Mouse (Mus musculus): ENCODE results near the gene Gpx6.

Gpx6 gene

DNA sequence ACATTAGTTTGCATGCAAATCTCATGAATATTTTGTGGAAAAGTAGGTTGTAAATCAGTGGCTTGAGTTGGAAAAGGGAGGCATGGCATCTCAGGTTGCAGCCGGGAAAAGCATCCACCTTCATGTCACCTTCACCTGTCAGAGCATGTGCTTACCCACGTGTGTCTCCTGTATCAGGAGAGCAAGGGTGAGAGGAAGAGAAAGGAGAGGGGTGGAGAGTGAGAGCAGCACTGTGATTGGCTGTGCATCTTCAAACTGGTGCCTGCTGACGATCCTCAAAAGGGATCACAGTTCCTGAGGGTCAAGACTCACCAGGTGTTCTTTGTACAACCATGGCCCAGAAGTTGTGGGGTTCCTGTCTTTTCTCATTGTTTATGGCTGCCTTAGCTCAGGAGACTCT lies at the start of gene Gpx6:
Gene Gpx6 (plus strand): TSS at position 200 of the 400 bp plus-strand sequence.
- no peak for DNase-seq (ENCODE audit: low read depth, low spot score)

GRCm38 (mm10) chr13:21262787-21263461 lies 49.0 kb upstream of the Gpx6 start:
- no peak for DNase-seq (ENCODE audit: low read depth, low spot score)

DNA sequence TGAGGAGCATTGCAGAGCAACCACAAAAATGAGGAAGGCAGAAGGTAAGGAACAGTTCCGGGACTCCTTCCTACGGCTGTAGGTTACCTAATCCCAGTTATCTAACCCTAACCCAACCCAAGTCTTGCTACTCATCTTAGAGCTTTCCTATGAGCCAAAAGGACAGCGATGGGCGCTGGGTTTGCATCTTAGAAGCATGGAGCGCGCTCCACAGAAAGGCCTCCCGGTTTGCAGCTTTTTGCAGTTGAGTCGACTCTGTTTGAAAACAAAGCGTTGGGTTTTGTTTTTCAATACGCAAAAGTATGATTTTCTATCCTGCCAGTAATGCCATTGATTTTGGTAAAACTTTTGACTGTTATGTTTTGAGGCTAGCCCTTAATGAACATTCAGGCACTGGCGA lies 48.0 kb upstream of the Gpx6 start:
- no peak for DNase-seq (ENCODE audit: low read depth, low spot score)

GRCm38 (mm10) chr13:21264366-21264765 lies 47.6 kb upstream of the Gpx6 start:
- DNase-seq (ENCODE audit: low read depth, low spot score) = no peak

- DNase-seq (ENCODE audit: low read depth, low spot score) = no peak
Measured at GRCm38 (mm10) chr13:21265736-21266135, 46.2 kb upstream of the Gpx6 start.

DNA sequence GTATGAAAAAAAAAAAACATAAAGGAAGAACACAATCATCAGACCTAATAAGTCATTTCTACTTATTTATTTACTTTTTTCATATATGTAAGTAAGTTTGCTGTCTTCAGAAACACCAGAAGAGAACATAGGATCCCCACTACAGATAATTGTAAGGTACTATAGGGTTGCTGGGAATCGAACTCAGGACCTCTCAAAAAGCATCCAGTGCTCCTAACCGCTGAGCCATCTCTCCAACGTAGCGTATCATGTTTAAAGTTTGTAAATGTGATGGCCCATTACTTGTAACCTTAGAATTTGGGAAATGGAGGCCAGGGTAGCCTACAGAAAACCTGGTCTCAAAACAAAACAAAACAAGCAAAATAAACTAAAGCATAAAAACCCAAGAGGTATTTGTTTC lies 44.4 kb upstream of the Gpx6 start:
- DNase-seq (ENCODE audit: low read depth, low spot score) = no peak

- DNase-seq (ENCODE audit: low read depth, low spot score) = no peak
Measured at GRCm38 (mm10) chr13:21268262-21268661, 43.7 kb upstream of the Gpx6 start.

DNA sequence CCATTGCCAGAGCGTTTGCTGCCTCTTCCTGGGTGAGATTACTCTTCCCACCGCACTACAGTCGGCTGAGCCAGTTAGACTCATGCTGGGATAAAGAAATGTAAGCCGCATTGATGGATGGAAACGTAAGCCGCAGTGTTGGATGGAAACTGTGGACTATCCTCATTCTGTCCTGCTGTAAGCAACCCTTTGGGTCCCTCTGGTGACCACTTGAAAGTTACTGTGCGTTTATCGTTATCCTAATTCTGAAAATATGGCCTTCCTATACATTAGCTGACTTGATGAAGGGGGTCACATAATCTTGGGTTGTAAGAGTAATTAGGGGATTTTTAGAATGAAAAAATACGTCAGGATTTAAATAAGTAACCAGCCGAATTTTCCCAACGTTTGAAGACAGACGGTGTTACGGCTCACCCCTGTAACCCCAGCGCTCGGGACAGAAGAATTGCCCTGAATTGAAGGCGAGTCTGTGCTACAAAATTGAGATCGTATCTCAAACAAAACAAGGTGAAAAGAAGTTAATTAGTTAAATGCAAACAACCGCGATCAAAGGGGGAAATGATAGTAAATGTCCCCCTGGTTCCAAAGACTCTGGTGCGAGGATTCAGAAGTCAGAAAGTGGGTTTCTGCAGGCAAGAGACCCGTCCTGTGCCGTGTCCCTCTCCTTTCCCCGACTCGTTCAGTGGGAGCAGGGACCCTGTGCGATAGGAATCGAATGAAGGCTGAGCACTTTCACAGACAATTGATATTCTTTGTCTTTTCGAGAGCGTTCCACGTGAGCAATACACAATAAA lies 36.7 kb upstream of the Gpx6 start:
- peak; percentile 70 for DNase-seq (ENCODE audit: low read depth, low spot score)

DNA sequence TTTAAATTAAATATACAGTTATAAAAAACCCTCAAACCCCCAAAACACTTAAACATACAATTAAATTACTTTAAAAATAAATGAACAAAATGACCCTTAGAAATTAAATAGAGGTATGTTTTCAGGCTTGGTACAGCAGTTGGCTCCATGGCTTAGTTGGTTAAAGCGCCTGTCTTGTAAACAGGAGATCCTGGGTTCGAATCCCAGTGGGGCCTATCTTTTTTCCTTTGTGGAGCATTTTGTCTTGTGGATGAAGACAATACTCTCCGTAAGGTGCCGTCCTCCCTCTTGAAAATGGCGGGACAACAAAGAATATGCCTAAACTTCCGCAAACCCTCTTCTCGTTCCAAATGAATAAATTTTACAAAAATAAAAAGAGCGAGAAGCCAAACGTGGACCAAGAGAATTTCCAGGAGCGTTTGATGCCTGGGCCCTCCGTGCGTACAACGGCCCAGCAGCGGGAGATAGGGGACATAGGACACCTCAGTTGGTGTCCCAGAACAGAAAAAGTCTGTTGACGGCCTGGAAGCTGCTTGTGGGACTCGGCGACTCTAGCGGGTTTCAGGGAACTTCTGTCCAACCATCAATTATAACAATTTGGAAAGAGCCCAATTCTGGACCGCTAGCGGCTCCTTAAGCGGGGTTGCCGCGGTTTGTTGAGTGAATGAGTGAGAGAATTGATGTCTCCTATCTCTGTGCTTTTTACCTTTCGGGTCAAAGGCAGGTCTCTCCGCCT lies 35.9 kb upstream of the Gpx6 start:
- DNase-seq (ENCODE audit: low read depth, low spot score) = peak; percentile 84

GRCm38 (mm10) chr13:21276551-21276950 lies 35.4 kb upstream of the Gpx6 start:
- DNase-seq (ENCODE audit: low read depth, low spot score) = no peak

- no peak for DNase-seq (ENCODE audit: low read depth, low spot score)
Measured at GRCm38 (mm10) chr13:21279076-21279475, 32.8 kb upstream of the Gpx6 start.

- peak; percentile 90 for DNase-seq (ENCODE audit: low read depth, low spot score)
Measured at GRCm38 (mm10) chr13:21279559-21279958, 32.4 kb upstream of the Gpx6 start.

DNA sequence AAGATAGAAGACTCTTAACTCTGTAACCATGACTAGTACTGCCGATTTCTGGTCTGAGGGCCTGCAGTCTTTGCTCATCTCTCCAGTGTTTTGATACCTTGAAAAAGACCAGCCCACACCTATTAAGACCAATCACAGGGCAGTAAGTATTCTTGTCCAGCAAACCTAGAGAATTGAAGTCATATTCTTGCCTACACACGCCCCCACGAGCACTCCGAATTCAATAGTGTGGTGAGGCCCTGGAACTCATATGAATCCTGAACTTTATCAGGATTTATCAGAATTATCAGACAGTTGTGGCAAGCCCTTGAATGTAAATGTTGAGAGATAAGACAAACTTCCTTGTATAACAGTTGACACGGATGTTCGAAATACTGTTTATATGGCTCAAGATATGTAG lies 19.3 kb upstream of the Gpx6 start, which contains the start of gene Gpx5:
Gene Gpx5 (minus strand): TSS at position 101 of the 400 bp plus-strand sequence.
- DNase-seq (ENCODE audit: low read depth, low spot score) = no peak

DNA sequence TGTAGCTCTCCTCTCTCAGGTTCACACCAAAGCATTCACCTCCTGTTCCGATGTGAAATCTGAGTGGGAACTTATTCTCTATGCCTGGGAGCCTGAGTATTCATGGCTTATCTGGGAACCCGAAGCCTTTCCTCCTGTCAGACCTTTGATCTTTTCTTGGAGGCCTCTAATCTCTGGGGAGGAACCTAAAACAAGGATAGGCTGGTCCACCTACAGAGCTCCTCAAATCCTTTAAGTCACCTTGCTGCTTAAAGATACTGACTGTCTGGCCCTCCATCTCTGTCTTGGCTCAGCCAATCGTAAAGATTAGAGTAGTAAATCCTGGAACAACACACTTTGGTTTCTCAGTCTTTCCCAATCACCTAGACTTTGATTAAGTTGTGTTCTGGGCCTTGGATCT lies 13.4 kb upstream of the Gpx6 start:
- DNase-seq (ENCODE audit: low read depth, low spot score) = no peak

DNA sequence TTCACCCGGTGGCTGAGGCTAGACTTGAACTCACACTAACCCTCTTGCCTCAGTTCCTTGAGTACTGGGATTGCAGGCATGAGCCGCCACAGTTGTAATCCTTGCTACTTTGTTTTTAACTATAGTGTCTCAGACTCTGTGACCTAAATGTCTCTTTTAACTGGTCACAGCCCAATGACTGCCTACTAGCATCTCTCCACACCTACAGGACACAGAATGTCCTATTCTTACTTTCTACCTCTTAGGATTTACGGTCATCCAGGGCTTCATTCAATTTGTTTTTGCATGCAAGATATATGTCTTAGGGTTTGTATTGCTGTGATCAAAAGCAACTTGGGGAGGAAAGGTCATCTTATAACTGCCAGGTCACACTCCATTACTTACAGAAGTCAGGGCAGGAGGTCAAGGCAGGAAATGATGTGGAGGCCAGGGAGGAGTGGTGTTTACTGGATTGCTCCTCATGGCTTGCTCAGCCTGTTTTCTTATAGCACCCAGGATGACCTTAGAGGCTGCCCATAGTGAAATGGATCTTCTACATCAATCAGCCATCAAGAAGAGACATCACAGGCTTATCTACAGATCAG lies 7.3 kb upstream of the Gpx6 start:
- DNase-seq (ENCODE audit: low read depth, low spot score) = no peak

DNA sequence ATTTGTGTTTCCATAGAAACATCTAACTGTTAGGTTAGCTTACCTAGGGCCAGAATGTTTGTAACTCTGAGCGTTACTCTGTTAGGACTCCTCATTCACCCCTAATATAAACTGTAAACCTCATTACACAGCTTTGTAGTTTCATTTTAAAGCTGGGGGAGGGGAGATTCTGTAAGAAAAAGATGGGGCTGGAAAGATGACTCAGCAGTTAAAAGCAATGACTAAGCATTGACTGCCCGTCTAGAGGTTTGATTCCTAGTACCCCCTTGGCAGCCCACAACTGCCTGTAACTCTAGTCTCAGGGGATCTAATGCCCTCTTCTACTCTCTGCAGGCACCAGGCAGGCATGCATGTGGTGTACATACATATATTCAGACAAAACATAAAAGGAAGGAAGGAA lies 2.1 kb upstream of the Gpx6 start:
- no peak for DNase-seq (ENCODE audit: low read depth, low spot score)

- DNase-seq (ENCODE audit: low read depth, low spot score) = no peak
Measured at GRCm38 (mm10) chr13:21312854-21313253, 929 bp downstream of the Gpx6 start.

DNA sequence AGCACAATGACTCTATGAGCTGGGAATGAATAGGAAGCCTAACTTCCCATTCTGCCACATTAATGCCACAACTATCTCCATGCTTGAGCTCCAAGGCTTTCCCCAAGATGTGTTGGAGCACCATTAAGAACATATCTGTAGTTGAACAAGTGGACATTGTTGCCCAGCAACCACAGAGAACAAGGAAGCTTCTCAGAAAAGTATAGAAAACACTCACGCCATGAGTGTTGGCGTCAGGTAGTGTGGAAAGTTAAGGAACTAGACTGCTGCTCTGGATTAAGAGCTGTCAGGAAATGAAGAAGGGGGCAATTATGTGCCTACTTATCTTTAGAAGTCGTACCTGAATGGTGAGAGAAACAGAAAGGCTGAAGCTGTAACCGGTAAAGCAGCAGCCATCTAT lies 2.0 kb downstream of the Gpx6 start:
- DNase-seq (ENCODE audit: low read depth, low spot score) = no peak

GRCm38 (mm10) chr13:21320262-21320661 lies 8.3 kb downstream of the Gpx6 start:
- DNase-seq (ENCODE audit: low read depth, low spot score) = no peak

DNA sequence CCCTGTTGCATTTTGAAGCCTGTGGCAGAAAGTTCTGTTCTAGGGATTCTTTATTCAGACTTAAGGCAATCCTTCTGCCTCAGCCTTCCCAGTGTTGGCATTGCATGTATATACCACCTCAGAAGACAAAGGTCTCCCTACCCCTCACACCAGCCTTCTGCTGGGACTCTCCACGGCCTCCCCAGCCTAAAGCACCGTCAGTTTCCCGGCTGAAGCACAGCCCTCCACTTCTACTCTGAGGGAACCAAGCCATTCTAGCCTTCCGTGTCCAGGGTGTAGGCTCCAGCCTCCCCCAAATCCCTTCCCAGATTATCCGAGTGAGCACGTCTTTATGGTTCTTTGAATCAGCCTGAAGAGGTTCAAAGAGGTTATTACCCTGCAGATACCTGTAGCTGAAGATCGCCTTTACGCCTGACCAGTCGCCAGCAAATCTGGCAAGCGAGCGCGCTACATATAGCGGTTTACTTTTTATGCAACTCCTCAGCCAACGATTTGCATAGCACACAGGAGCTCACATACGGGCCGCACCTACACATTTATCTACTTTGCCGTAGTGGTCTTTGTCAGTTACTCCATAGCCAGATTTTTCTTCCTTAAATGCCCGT lies 10.1 kb downstream of the Gpx6 start:
- no peak for DNase-seq (ENCODE audit: low read depth, low spot score)

DNA sequence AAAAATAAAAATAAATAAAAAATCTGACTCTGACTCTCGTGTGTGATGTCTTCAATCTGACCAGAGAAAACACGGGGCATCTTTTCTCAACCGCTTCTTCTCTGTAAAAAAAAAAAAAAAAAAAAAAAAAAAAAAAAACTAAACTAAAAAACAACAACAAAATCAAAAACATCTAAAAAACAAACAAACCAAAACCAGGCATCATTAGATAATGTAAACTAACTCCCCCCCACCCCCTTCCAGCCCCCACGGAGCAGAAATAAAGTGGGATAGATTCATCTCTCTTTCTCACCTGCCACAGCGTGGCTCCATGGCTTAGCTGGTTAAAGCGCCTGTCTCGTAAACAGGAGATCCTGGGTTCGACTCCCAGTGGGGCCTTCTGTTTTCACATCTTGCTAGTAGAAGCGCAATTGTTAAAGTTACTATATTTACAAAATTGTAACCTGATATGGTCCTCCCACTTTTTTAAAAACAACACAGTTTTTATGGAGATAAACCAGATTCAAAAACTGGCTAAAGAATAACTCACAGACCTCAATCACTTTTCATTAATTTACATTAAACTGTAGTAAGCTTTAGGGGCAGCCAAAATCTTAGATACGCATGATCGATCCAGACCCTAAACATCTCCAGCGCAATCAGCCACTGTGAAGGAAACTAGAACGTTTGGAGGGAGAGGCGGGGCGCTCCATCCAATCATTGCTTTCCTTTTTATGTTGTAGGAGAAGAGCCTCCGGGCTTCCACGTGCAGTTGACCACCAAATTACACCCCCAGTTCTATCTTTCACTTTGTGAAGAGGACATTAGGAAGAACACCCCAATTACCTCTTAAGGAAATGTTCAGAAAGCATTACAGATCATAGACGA lies 10.8 kb downstream of the Gpx6 start:
- DNase-seq (ENCODE audit: low read depth, low spot score) = peak; percentile 63

Measured in A20 (cell line).